Mouse (Mus musculus): Measurements from ENCODE around the gene Rtn4rl2.

- TF ChIP-seq MAFK (IDR thresholded peaks at IDR 0.05; ENCODE audit: insufficient read depth, low read depth, low read length), result no peak
- TF ChIP-seq HCFC1 (IDR thresholded peaks at IDR 0.05; ENCODE audit: borderline replicate concordance, insufficient read depth, low read length), result no peak
- no peak for TF ChIP-seq CHD2 (IDR thresholded peaks at IDR 0.05; ENCODE audit: low read depth, low read length)
- TF ChIP-seq ZNF384 (IDR thresholded peaks at IDR 0.05; ENCODE audit: low read depth, low read length), result no peak
These were observed 64.0 kb downstream of the Rtn4rl2 start, which contains the start of gene Smtnl1 for GRCm38 (mm10) chr2:84822552-84822951.
